Mouse (Mus musculus) hindbrain, embryonic 11.5 days (tissue): ENCODE measurements around the gene Pttg1ip. TPM values are rescaled to one million over a fixed set of nuclear protein-coding genes. Genes with fewer than 3 reads are reported as not detected.
A peak's percentile ranks its signal among the peaks of the same experiment; 100 is the strongest.

Experiments used
- ATAC-seq: fragments of 200-750 bp; cut with Nextera tagmentation; 2 replicates; pipeline ENCODE4 v1.8.0; 2017; ENCODE audit warnings: mild to moderate bottlenecking, moderate TSS enrichment, moderate library complexity; ENCODE audit not compliant: low FRiP score
- DNase-seq: peaks from one replicate; pipeline ENCODE4 v3.0.0-alpha.2; 2015; ENCODE audit warnings: low spot score
- H3K27ac ChIP-seq: fragments of 300-500 bp; sonication (generic); 2 replicates; pipeline ENCODE4 v1.5.1; 2014; ENCODE audit warnings: mild to moderate bottlenecking, low read depth, low read length
- H3K27me3 ChIP-seq: fragments of 300-500 bp; sonication (generic); 2 replicates; pipeline ENCODE4 v1.6.1; 2014; ENCODE audit warnings: mild to moderate bottlenecking, low read length, moderate library complexity, mixed read lengths; ENCODE audit not compliant: control insufficient read depth, insufficient read depth
- H3K36me3 ChIP-seq: fragments of 300-500 bp; sonication (generic); 2 replicates; pipeline ENCODE4 v1.6.1; 2014; ENCODE audit warnings: mild to moderate bottlenecking, low read length, moderate library complexity, mixed read lengths; ENCODE audit not compliant: control insufficient read depth, insufficient read depth
- H3K4me1 ChIP-seq: fragments of 300-500 bp; sonication (generic); replicated peaks from 2 replicates; pipeline ENCODE4 v1.6.1; 2014; ENCODE audit warnings: low read length, mixed read lengths; ENCODE audit not compliant: control insufficient read depth, insufficient read depth
- H3K4me2 ChIP-seq: fragments of 300-500 bp; sonication (generic); replicated peaks from 2 replicates; pipeline ENCODE4 v1.6.1; 2014; ENCODE audit warnings: mild to moderate bottlenecking, low read depth, low read length
- H3K4me3 ChIP-seq: fragments of 300-500 bp; sonication (generic); 2 replicates; pipeline ENCODE4 v1.5.1; 2014; ENCODE audit warnings: low read depth, low read length
- H3K9ac ChIP-seq: fragments of 300-500 bp; sonication (generic); 2 replicates; pipeline ENCODE4 v1.6.1; 2014; ENCODE audit warnings: low read depth, low read length
- H3K9me3 ChIP-seq: fragments of 300-500 bp; sonication (generic); 2 replicates; pipeline ENCODE4 v1.6.1; 2016; ENCODE audit warnings: low read length; ENCODE audit not compliant: control insufficient read depth
- WGBS: fragments of 180-500 bp; shearing (Covaris S2); extraction: QIAGEN DNeasy Blood & Tissue Kit; methylation state at CpG from one replicate; pipeline ENCODE4 v1.1.7; 2014; 5-methylcytosine and 5-hydroxymethylcytosine counted together
- polyA plus RNA-seq: library from polyadenylated mRNA; unstranded; fragments of >200 nt; fragmentation: Nextera tagmentation; extraction: Ambion mirVana; gene quantifications from 2 replicates; pipeline ENCODE4 v1.2.1, GENCODE M21; 2014

Gene Pttg1ip
- polyA plus RNA-seq, 1 experiment from 2014 or later = 73.1 TPM

DNA sequence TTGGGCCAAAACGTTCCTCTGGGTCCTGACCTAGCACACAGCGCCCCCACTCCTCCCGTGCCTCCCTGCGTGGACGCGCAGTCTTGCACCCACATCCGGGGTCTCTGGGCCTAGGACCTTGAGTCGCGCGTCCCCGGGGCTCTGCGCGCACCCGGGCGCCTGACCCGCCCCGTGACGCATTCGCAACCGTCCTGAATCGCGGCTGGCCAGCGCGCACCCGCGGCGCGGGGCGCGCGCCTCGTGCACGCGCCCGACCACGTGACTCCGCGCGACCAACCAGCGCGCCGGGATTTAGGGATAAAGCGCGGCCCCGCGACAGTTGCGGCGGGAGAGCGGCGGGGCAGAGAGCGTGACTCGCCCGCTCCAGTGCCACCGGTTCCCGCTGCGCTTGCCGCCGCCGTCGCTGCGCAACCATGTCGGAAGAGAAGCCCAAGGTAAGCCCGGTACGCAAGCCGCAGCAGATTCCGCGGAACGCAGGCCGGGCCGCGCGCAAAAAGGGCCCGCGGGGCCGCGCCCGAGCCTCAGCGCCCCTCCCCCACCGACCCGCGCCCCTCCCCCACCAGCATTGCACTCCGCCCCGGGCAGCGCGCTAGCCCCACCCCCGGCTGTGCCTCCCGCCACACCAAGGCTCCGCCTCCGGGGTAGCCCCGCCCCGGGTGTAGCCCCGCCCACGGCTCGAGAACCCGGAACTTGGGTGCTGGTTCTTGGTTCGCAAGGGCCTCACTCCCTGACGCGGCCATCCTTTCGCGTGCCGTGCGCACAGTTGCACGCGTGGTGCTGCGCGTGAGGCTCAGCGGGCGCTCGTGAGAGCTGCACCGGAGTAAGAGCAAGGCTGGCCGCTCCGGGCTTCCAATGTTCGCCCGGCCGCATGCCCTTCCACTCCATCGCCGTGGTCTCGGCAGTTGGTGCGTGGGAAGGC, 24.6 kb downstream of the Pttg1ip start, which contains the start of the genes Sumo3 and Gm49325:
Sumo3 (plus strand) TSS at position 190 of the 919 bp plus-strand sequence.
Gm49325 (plus strand) TSS at position 290 of the 919 bp plus-strand sequence.
- H3K4me2 ChIP-seq = peak within 1 kb of the TSS; percentile 87
- no peaks in the 10 kb centered on the region for H3K9me3 ChIP-seq
- DNase-seq (peak; percentile 93), ATAC-seq (peak; percentile 89)
- H3K27me3 ChIP-seq = no peaks in the 10 kb centered on the region
- no peaks in the 10 kb centered on the region; the same call in 1 of the 2 replicates for H3K36me3 ChIP-seq
- peak within 1 kb of the TSS; percentile 85 for H3K4me3 ChIP-seq
- H3K4me1 ChIP-seq = peaks cover 4% of the 10 kb centered on the region; the same call in 1 of the 2 replicates
- H3K27ac ChIP-seq = peak within 1 kb of the TSS; percentile 91
- H3K9ac ChIP-seq = peak within 1 kb of the TSS; percentile 81
- 1% methylated on average over 101 of the region's 119 CpGs for WGBS

DNA sequence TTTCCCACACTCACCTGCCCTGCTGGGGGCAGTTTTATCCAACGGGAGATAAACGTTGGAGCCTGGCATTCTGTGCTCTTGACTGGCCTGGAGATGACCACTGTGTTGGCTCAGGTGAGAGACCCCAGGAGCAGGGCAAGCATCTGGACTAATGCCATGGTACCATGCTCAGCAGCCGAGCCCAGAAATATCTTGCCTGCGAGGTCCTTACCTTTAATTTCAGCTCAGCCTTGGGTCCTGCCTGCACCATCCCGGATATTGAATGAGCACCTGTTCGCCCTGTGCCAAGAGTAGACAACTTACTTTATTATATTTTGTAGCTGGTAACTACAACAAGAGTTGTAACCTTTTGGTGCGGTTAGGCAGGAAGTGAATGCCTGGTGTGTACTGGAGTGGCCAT, 25.3 kb downstream of the Pttg1ip start:
- Histone ChIP-seq H3K4me3 (peak overlapping the region; percentile 85), H3K4me2 (peak overlapping the region; percentile 87), H3K27ac (no peak overlapping the region), H3K36me3 (peaks cover 2% of the 10 kb centered on the region; the same call in 1 of the 2 replicates), H3K9ac (peak overlapping the region; percentile 81), H3K9me3 (no peaks in the 10 kb centered on the region), H3K4me1 (peaks cover 4% of the 10 kb centered on the region; the same call in 1 of the 2 replicates), H3K27me3 (no peaks in the 10 kb centered on the region)
- ATAC-seq (peak; percentile 42), DNase-seq (no peak)
- 45% methylated on average over 7 of the region's 7 CpGs for WGBS

DNA sequence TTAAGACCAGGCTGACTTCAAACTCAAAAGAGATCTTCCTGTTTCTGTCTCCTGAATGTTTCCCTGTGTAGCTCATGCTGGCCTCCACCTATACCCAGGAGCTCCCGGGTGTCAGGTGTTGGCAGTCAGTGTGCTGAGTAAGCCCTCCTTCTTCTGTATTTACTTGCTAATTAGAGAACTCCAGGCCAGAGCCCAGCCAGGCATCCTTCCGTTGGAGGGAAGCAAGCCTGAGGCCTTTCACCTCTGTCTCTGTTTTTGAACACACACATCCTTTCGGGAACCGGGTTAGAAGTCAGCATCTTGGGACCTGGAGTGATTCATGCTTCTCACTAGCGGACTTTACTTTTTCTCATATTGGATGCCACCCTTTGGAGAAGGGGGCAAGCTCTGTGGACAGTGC, 25.9 kb downstream of the Pttg1ip start:
- ATAC-seq (no peak), DNase-seq (no peak)
- Histone ChIP-seq H3K27me3 (no peaks in the 10 kb centered on the region), H3K27ac (no peak overlapping the region), H3K4me3 (peak overlapping the region; percentile 85), H3K9ac (no peak overlapping the region), H3K4me2 (peak overlapping the region; percentile 87), H3K4me1 (peaks cover 4% of the 10 kb centered on the region; the same call in 1 of the 2 replicates), H3K9me3 (no peaks in the 10 kb centered on the region), H3K36me3 (peaks cover 3% of the 10 kb centered on the region; the same call in 1 of the 2 replicates)
- WGBS = 71% methylated on average over 5 of the region's 5 CpGs

DNA sequence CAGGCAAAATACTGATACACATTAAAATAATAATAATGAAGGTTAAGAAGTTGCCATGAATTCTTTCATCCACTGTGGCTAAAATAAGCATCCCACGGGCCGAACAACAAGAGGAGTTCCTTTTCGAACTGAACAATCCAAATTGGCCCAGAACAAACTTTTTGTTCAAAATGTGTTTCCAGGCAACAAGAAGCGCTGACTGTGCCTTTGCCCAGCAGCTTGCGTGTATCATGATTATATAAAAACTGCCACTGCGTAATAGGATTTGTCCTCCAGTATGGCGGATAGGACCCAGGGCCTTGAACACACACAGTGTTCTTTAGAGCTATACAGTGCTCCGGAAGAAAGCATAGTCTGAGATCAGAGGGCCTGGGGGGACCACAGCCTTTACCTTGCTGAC, 27.1 kb downstream of the Pttg1ip start:
- no peak for DNase-seq
- H3K36me3 ChIP-seq = peaks cover 3% of the 10 kb centered on the region; the same call in 1 of the 2 replicates

DNA sequence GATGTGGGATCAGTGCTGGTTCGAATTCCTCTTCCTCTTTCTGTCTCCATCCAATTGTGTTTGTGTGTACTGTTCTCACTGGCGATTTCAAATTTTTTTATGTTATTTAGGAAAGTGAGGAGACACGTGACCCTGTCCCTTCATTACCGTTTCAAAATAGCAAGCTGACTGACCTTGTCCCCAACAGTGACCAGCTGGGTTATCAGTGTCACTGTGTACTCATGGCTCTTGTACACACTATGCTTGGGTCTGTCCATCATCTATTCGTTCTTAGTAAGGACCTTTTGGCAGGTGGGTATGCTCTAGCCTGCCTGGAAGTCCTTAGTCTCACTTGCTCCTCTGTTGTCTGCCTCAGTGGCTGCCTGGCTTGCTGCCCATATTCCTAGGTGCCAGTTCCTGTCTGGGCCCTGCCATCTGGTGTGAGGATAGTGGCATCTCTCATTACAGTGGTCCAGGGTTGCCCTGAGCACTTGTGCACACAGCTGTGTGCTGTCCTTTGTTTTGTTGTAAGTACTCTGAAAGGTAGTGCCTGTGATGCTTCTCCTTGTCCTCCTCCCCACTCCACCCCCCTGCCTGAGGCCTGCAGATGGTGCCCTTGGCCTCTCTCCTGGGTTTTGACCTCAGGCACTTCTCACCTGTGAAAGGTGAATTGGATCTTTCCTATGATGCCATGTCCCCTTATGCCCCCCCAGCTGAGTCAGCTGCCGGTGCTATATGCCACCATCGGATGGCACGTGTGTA, 28.9 kb downstream of the Pttg1ip start:
- H3K4me1 ChIP-seq = peaks cover 4% of the 10 kb centered on the region; the same call in 1 of the 2 replicates
- H3K4me3 ChIP-seq = no peak overlapping the region
- DNase-seq = no peak
- H3K27me3 ChIP-seq = no peaks in the 10 kb centered on the region
- H3K27ac ChIP-seq = no peak overlapping the region
- H3K36me3 ChIP-seq = peaks cover 3% of the 10 kb centered on the region; the same call in 1 of the 2 replicates
- 94% methylated on average over 8 of the region's 8 CpGs for WGBS
- no peaks in the 10 kb centered on the region for H3K9me3 ChIP-seq
- no peak for ATAC-seq
- no peak overlapping the region for H3K4me2 ChIP-seq
- H3K9ac ChIP-seq = no peak overlapping the region

More for the DNA sequence above, 27.1 kb downstream of the Pttg1ip start:
- peaks cover 4% of the 10 kb centered on the region; the same call in 1 of the 2 replicates for H3K4me1 ChIP-seq
- 95% methylated on average over 8 of the region's 8 CpGs for WGBS
- no peak for ATAC-seq
- H3K9ac ChIP-seq = no peak overlapping the region
- no peak overlapping the region for H3K4me2 ChIP-seq
- H3K27me3 ChIP-seq = no peaks in the 10 kb centered on the region
- no peaks in the 10 kb centered on the region for H3K9me3 ChIP-seq
- H3K27ac ChIP-seq = no peak overlapping the region
- H3K4me3 ChIP-seq = no peak overlapping the region

DNA sequence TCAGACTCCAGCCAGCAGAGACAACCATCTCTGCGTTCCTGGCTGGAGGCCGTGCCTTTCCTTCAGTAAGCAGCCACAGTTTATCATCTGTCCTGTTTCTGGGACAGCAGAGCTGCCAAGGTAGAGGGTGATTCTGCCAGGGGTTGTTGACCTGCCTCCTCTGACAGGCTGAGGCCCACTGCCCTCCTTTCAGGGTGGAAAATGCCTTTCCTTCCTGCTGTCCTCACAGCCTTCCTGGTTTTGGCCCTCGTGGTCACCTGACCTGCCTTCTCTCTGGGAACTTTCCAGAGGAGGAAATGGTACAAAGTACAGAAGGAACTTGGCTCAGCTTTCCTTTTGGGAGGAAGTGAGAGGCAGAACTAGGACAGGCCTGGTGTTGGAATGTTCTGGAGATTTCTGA, 31.9 kb downstream of the Pttg1ip start:
- Histone ChIP-seq H3K27ac (no peak overlapping the region), H3K4me1 (no peaks in the 10 kb centered on the region), H3K9ac (no peak overlapping the region), H3K36me3 (peaks cover 6% of the 10 kb centered on the region), H3K9me3 (no peaks in the 10 kb centered on the region), H3K4me3 (no peak overlapping the region), H3K4me2 (no peak overlapping the region), H3K27me3 (no peaks in the 10 kb centered on the region)
- DNase-seq (no peak), ATAC-seq (no peak)
- 92% methylated on average over 3 of the region's 3 CpGs for whole genome bisulfite sequencing

DNA sequence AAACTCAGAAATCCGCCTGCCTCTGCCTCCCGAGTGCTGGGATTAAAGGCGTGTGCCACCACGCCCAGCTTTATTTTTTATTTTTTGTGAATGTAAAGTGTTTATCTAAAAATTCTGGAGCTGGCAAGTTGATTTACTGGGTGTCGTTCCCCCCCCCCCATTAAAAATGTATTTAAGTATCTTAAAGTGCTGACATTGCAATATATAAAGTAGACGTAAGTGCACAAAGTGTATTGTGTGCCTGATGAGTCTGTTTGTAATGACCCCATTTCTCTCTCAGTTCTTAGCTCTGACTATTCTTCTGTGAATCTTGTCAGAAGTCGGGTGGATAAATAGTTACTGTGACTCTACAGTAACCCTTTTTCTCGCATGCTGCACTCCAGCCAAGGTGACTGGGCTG, 34.1 kb downstream of the Pttg1ip start:
- Histone ChIP-seq H3K36me3 (peaks cover 6% of the 10 kb centered on the region; the same call in 1 of the 2 replicates), H3K9ac (no peak overlapping the region), H3K4me2 (no peak overlapping the region), H3K27ac (no peak overlapping the region), H3K27me3 (no peaks in the 10 kb centered on the region), H3K4me3 (no peak overlapping the region), H3K4me1 (no peaks in the 10 kb centered on the region), H3K9me3 (no peaks in the 10 kb centered on the region)
- 95% methylated on average over 8 of the region's 8 CpGs for WGBS
- DNase-seq (no peak), ATAC-seq (no peak)

DNA sequence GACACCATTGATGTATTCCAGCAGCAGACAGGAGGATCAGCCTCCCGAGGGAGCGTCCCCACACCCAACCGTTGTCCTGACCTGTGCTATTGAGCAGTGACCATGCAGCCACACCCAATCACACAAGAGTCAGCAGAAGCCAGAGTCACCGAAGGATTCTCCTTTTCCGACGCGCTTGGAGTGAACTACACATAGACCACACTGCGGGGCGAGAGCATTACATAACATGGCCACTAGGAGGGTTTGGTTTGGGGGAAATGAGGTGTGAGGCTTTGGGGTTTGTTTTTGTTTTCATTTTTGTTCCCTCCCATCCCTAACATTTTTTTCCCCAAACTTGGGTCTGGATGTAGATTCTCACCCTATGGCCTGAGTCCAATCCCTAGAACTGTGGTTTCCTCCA, 34.6 kb downstream of the Pttg1ip start:
- no peak overlapping the region for H3K4me3 ChIP-seq
- ATAC-seq (no peak), DNase-seq (no peak)
- no peak overlapping the region for H3K4me2 ChIP-seq
- H3K27me3 ChIP-seq = no peaks in the 10 kb centered on the region
- 96% methylated on average over 9 of the region's 9 CpGs for WGBS
- H3K9ac ChIP-seq = no peak overlapping the region
- H3K4me1 ChIP-seq = no peaks in the 10 kb centered on the region
- H3K36me3 ChIP-seq = peaks cover 6% of the 10 kb centered on the region; the same call in 1 of the 2 replicates
- H3K9me3 ChIP-seq = no peaks in the 10 kb centered on the region
- H3K27ac ChIP-seq = no peak overlapping the region
